Mouse (Mus musculus): ENCODE measurements around the gene Gapdhs.
A peak's percentile ranks its signal among the peaks of the same experiment; 100 is the strongest.
"Not testable (repeated sequence)": the region's sequence is repeated elsewhere in the genome, so short reads cannot be mapped to it uniquely, and the experiment has no call there.

Gene Gapdhs

DNA sequence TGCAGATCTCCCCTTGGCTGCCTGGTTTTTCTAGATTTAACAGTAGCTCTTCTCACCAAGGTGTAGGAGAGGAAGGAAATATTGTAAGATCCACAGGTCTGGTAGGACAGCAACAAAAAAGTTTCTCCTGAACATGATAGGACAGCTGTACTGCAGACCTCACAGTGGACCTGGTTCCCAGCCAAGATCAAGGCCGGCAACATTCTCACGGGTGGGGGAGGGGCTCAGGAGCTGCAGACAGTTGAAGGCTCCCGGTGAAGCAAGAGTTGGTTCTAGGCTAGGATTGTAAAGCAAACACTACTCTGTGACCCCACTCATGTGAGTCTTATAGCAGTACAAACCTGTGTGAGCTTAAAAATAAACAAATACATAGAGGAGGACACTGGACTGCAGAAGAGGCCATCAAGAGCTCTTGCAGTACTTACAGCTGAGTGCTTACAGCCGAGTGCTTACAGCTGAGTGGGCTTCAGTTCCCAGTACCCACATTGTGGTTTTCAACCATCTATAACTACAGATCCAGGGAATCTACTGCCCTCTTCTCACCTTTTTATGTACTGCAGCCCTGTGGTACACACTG is 629 bp upstream of the Gapdhs start:
- DNase-seq, result peak; percentile 45

DNA sequence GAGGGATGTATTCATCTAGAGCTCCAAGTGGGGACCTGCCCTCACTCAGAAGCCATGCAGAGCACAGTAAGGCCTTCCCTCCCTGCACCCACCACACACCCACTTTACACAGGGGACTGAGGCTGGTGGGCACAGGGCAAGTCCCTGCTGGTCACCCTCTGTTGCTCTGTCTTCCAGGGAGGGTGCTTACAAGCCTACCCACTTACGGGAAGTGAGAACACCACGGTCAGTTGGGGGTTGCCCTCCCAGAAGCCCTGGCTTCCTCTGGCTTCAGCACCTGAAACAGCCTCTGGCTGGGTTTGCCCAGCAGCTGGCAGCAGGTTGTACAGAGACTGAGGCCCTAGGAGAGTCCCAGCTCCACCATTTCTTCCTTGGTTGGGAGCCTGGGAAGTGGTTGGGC is 911 bp downstream of the Gapdhs start:
- not testable (repeated sequence) for DNase-seq

DNA sequence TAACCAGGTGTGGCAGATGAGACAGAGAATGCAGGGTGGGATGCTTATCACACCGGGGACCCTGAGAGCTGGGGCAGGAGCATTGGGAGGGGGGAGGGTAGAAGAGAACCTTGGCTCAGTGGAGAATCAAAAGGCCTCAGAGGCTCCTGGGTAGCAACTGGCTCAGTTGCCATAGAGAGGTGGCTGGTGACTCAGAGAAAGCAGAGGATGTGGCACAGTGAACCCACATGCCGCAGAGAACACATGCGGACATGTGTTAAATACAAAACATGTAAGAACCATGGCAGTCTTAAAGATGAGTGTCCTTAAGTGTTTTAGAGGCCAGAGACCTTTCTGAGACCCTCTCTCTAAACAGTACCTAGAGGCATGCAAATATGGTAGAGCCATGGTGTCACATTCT is 7.3 kb downstream of the Gapdhs start:
- no peak for DNase-seq

DNA sequence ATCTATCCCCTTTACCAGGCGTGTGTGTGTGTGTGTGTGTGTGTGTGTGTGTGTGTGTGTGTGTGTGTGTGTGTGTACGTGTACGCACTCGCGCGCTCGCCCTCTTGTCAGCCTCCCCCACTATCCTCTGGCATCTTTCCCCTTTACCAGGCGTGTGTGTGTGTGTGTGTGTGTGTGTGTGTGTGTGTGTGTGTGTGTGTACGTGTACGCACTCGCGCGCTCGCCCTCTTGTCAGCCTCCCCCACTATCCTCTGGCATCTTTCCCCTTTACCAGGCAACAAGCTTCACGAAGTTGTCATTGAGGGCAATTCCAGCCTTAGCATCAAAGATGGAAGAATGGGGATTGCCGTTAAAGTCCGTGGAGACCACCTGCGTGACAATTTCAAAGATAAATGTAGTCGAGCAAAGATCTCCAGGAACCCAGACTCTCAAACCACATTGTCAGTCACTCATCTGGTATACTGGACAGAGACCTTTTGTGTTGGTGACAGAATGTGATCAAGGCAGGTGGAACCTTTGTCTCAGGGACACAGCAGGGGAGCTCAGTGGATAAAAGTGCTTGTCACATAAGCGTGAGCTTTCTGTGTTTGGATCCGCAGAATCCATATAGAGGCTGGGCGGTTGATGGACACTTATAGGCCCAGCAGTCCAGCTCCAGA is 13.3 kb downstream of the Gapdhs start:
- DNase-seq, result peak; percentile 23

DNA sequence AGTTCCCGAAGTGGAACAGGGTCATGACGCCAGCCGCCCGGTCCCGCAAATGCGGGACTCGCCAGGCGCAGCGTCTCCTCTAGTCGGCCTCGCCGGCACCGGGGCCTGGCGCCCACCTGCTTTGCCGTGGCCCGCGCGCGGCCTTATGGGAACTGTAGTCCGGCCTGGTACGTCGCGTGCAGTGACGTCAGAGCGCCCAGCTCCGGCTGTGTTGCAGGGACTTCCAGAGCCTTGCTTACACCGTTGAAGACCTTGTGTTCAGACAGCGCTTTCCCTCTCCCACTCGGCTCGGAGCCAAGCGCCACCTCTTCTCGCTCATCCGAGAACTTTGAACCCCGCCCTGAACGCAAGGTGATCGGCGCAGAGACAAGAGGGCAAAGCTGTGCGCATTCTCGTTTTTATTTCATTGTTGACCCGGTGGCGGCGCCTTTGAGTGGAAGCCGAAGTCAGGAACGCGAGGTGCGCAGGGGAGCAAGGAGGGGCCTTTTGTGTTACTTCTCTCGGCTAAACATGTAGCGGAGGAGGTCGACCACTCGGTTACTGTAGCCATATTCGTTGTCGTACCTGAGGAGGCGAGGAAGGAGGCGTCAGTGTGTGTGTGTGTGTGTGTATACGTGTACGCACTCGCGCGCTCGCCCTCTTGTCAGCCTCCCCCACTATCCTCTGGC is 14.0 kb downstream of the Gapdhs start, which contains the start of gene Tmem147:
Gene Tmem147, minus strand, starts transcription at position 145 of the 668 bp plus-strand sequence.
- DNase-seq, result peak; percentile 96

DNA sequence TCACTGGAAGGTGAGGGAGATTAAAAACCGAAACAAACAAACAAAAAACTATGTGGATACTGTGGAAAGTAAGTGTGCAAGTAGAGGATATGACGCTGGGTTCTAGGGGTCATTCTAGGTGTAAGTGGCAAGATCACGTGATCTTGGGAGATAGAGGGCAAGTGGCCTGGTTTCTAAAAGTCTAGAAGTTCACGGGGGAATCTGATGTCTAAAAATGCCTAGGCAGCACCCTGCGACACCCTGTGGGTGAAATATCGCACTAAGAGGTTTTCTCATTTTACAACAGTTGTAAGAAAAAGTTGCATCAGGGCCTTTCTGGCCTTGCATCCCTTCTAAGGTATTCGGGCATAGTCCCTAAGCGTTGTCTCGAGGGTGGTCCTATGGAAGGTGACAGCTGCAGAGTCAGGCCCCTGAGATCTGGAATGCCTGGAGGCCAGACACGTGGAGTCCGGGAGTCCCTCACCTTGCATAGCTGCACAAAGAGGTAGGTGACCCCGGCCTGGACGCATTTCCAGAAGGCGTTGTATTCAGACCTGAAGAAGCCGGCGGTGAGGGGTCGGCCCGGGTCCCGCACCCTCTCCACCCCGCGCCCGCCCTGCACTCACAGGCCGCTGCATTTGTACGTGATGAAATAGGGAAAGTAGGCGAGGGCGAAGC is 14.6 kb downstream of the Gapdhs start:
- DNase-seq, result no peak

DNA sequence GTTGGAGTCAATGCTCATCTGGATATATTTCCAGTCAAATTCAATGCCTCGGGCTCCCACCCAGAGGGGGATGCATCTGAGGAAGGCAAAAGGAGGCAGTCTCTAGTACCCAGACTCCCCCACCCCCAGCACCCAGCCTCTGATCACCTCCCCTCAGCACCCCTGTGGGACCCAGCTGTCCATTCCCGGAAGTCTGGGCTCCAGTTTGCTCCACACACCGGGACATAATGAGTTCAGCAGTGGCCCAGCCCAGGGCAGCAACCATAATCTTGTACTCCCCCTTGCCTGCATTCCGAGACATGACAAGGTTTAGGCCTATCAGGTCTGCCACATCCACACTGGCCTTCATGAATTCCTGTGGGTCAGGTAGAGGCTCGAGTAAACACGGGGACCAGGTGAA is 15.3 kb downstream of the Gapdhs start:
- DNase-seq, result no peak

DNA sequence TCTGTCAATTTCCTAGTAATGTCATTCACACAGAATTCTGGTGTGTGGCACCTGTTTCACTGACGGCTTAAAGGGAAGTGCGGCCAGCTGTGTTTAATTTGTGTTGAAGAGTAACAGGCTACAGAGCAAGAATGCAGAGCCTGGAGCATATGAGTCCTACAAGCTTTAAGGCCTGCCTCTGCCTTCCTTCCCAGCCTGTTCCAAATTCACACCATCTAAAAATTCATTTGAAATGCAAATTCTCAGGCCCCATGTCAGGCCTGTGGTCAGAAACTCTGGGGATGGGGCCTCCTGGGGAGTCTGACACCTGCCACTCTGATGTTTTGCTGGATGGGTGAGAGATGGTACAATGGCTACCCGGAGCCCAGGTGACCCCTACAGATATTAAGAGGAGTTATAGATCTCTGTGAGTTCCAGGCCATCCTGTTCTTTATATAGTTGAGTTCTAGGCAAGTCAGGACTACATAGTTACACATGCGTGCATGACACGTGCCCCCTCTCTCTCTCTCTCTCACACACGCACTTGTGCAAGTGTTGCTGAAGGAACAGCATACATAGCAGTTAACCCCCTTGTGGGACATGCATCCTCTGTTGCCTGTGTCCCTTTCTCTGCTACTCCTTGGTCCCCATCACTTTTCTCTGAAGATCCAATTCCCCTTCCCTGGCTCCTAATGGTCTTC is 20.1 kb downstream of the Gapdhs start:
- DNase-seq, result no peak

DNA sequence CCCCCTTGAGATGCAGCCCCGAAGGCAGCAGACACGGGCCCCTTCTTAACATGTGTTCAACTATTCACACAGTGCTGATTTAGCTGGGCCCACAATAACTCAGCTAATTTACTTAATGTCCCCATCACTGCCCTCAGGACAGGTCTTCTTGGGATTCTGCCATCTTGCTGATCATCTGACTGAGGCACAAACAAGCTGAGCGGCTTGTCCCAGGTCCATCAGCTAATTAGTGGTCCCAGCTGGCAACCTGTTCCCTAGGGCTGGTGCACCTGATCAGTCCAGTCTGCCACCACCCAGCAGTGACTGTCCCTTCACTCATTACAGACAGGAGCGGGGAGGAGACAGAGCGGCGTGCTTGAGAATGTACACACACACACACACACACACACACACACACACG is 22.2 kb downstream of the Gapdhs start:
- DNase-seq, result peak; percentile 31

DNA sequence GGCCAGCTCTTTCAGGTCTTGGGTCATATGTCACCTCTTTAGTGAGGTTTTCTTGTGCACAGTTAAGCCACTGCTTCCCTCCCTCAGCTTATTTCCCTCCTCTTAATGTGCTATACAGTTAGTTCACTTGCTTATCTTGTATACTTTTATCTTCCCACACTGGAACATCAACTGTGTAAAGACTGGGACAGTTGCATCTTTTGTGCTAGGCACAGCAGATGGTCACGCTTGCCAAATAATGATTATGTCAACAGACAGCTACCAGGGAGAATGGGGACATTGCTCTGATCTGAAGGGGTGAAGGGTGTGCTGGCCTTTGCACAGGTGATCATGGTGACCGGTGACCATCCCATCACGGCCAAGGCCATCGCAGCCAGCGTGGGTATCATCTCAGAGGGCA is 23.8 kb downstream of the Gapdhs start:
- DNase-seq, result no peak

DNA sequence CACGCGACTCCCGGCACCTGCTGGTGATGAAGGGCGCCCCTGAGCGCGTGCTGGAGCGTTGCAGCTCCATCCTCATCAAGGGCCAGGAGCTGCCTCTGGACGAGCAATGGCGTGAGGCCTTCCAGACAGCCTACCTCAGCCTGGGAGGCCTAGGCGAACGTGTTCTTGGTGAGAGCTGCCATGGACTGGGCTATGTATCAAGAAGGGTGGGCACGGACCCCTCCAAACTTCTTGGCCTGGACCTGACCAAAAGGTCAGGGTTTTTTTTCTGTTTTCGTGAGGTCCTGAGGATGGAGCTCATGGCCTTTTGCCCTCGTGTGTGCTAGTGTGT is 25.8 kb downstream of the Gapdhs start:
- DNase-seq, result no peak

DNA sequence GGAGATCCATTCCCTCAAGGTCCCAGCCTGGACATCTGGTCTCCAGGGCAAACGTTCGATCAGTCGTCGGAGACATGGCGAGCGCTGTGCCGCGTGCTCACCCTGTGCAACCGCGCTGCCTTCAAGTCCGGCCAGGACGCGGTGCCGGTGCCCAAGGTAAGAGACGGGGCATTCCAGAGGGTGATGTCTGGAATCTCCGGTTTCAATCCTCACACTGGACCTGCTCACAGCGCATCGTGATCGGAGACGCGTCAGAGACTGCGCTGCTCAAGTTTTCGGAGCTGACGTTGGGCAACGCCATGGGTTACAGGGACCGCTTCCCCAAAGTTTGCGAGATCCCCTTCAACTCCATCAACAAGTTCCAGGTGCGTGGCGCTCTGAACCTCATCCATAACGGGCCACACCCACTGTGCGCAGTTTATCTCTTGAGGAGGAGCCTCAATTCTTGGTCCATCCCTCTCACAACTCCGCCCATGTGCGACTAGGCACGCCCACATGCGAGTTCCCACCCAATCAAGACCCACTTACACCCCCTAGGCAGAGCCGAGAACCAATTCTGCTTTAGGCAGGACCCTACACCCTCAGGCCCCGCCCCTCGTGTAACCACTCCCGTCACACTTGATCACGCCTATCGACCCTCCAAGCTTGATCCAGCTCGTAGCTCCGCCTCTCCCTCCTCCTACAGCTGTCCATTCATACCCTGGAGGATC is 26.3 kb downstream of the Gapdhs start:
- peak; percentile 94 for DNase-seq

DNA sequence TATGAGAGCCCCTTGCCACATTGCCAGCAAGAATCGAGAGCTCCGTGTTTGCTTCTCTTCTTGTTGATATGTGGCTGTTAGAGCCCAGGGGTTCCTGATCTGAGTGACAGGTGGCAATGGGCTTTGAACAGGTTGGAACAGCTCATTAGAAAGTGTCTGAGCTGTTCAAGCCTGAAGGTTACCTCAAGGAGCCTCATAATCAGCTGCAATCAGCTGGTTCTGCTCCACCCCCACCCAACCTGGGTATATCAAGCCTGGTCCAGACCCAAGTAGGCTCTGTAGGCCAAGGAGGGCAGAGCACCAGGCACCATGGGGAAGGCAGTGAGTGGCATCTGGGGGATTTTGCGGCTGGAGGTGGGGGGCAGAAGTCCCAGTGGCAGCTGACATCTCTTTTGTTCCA is 31.5 kb downstream of the Gapdhs start, which contains the start of gene Atp4a:
Gene Atp4a, plus strand, starts transcription at position 268 of the 400 bp plus-strand sequence.
- DNase-seq, result no peak

DNA sequence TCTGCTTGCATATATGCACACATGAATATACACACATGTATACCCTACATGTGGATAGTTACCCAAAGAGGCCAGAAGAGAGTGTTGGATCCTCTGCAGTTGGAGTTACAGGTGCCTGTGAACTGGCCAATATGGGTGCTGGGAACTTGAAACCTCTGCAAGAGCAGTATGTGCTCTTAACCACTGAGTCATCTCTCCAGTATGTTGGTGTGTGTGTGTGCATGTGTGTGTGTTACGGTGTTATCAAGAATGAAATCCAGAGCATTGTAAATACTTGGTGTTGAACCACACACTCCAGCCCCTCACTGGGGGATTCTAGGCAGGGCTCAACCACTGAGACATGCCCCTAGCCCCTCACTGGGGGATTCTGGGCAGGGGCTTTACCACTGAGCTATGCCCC is 36.0 kb downstream of the Gapdhs start:
- no peak for DNase-seq

DNA sequence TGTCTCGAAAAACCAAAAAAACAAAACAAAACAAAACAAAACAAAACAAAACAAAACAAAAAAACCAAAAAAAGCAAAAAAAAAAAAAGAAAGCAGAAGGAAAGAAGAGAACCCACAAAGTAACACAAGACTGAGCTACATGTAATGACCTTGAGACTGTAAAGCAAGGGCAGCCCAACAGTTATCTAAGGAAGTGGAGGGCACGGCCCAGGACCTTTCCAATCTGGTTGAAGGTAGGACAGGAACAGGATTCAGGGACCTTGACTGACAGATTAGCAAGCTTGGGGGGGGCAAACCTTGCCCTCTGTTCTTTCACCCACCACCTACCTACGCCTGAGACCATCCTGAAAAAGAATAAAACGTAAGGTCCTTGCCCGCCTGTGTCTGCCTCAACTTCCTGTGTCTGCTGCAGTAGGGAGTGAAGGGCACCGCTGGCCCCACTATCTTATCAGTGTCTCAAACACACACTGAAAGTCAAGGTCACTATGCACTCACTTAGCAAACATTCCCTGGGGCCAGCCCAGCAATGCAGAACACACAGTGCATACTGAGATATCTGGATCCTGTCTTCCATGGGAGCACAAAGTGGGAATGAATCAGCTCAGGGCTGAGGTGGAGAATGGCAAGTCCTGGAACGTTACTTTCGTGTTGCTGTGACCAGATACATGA is 37.1 kb downstream of the Gapdhs start:
- DNase-seq, result no peak

DNA sequence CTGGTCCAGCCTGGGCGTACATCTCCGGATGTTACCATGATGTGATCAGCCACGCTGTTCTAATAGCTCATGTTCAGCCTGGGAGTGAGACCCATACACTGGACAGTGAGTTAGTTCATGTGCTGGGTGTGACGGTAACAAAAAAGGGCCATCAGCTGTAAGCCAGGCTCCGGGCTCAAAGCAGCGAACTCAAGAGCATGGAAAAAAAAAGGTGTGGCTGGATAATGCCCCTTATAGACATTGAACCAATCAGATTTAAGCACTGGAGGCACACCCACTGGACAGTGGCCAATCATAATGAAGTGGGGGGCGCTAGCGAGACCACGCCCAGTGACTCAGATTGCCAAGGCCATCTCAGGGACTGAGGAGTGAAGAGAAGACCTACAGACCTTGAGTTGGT is 44.9 kb downstream of the Gapdhs start, which contains the start of gene 2200002J24Rik:
Gene 2200002J24Rik, plus strand, starts transcription at position 338 of the 400 bp plus-strand sequence.
- peak; percentile 63 for DNase-seq

DNA sequence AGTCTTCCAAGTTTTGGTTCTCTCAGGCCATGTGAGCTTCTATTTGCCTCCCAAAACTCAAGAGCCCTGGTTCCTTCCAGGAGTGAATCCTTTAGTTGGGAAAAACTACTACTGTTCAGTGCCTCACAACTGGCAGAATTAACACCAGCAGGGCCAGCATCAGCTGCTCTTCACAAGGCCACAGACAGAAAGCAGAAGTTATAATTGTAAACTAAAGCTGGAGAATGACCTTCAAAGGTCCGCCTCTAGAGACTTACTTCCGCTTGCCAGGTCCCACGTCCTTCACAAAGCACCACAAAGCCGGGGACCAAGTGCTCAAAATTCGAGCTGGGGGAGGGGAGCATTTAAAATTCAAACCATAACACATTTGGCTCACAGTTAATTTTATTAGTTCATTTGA is 45.4 kb downstream of the Gapdhs start:
- DNase-seq, result no peak

DNA sequence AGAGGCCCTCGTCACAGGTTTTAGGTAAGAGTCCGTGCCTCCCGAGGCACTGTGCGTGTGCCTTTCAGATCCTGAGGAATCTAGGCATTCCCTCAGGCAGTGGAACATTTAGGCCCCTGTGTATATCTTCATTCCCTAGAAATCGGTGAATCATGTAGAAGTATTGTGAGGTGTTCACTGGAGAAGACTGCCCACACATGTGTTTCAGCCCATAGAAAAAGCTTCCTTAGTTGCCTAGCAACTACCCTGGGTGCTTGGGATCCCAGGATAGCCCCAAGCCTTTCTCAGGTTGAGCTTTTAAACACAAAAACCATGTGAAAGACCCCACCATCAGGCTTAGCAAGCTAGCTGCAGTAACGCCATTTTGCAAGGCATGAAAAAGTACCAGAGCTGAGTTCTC is 55.2 kb downstream of the Gapdhs start:
- DNase-seq, result no peak

DNA sequence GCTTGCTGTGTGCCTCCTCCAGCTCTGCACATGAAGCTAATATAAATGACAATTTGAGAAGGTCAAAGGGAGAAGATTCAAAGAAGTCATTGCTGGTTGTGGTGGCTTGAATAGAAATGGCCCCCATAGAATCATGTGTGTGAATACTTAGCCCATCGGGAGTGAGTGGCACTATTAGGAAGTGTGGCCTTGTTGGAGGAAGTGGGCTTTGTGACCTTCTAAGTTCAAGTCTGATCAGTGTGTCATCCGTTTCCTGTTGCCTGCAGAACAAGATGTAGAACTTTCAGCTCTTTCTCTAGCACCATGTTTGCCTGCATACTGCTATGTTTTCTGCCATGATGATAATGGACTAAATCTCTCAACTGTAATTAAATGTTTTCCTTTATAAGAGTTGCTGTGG is 60.1 kb downstream of the Gapdhs start:
- no peak for DNase-seq

DNA sequence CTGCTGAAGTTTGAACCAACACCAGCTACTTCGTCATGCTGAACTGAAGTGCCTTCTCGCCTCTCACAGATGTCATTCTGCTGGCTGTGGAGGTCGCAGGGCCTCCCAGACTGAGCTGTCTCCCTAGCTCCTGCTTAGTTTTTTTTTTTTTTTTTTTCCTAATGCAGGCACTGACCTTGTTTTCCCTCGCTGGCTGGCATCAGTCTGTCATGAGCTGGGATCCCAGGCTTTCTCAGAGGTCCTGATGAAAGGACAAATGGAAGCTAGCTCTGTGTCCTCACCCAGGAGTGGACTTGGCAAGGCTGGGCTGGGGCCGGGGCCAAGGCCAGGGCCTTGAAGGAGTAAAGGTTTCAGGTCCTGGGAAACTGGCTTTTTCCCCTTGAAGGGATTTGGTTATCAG is 61.6 kb downstream of the Gapdhs start:
- no peak for DNase-seq
